Mouse (Mus musculus): ENCODE data around the gene Bcl2a1a.
"Not testable (repeated sequence)": the region's sequence is repeated elsewhere in the genome, so short reads cannot be mapped to it uniquely, and the experiment has no call there.

Bcl2a1a gene

GRCm38 (mm10) chr9:88956670-88957153, at the start of gene Bcl2a1a:
Bcl2a1a (plus strand) TSS chr9:88956900.
- not testable (repeated sequence) for DNase-seq (ENCODE audit: low spot score)

- DNase-seq (ENCODE audit: low spot score): not testable (repeated sequence)
These were observed 40.1 kb upstream of the Bcl2a1a start for GRCm38 (mm10) chr9:88916576-88916975.

- DNase-seq (ENCODE audit: low spot score): not testable (repeated sequence)
These were observed 18.4 kb upstream of the Bcl2a1a start for GRCm38 (mm10) chr9:88938312-88938711.

- DNase-seq (ENCODE audit: low spot score): not testable (repeated sequence)
These were observed 5.2 kb upstream of the Bcl2a1a start for GRCm38 (mm10) chr9:88951466-88951865.

- DNase-seq (ENCODE audit: low spot score): not testable (repeated sequence)
These were observed 3.5 kb upstream of the Bcl2a1a start for GRCm38 (mm10) chr9:88953151-88953550.

- DNase-seq (ENCODE audit: low spot score): not testable (repeated sequence)
These were observed 1.5 kb upstream of the Bcl2a1a start for GRCm38 (mm10) chr9:88955224-88955623.

- not testable (repeated sequence) for DNase-seq (ENCODE audit: low spot score)
These were observed 665 bp upstream of the Bcl2a1a start for GRCm38 (mm10) chr9:88956035-88956434.

- DNase-seq (ENCODE audit: low spot score): no peak
These were observed 2.2 kb downstream of the Bcl2a1a start for GRCm38 (mm10) chr9:88958891-88959290.

- not testable (repeated sequence) for DNase-seq (ENCODE audit: low spot score)
These were observed 3.3 kb downstream of the Bcl2a1a start for GRCm38 (mm10) chr9:88959981-88960380.

- not testable (repeated sequence) for DNase-seq (ENCODE audit: low spot score)
These were observed 9.8 kb downstream of the Bcl2a1a start for GRCm38 (mm10) chr9:88966462-88966861.

GRCm38 (mm10) chr9:88969502-88969901, 12.8 kb downstream of the Bcl2a1a start:
- not testable (repeated sequence) for DNase-seq (ENCODE audit: low spot score)

GRCm38 (mm10) chr9:88976875-88977274, 20.2 kb downstream of the Bcl2a1a start:
- not testable (repeated sequence) for DNase-seq (ENCODE audit: low spot score)

- not testable (repeated sequence) for DNase-seq (ENCODE audit: low spot score)
These were observed 23.1 kb downstream of the Bcl2a1a start for GRCm38 (mm10) chr9:88979781-88980180.

- DNase-seq (ENCODE audit: low spot score): not testable (repeated sequence)
These were observed 44.8 kb downstream of the Bcl2a1a start for GRCm38 (mm10) chr9:89001541-89001940.

Measured in ovary, postnatal 36 days (tissue).